In genomic region chr2:166249338-166249950, GRCm38 (mm10) we compare ENCODE assay signal across 14 mouse cellular contexts.
A peak's percentile ranks its signal among the peaks of the same experiment; 100 is the strongest.
DNase-seq lines count a peak whose midpoint lies in the region; ATAC-seq and TF ChIP-seq lines count a peak whose summit lies in the region.
"Had no signal": no experiment of that assay in that cellular context is flagged by ENCODE, and none has a peak within 500 bp of the region (broad histone marks: within the 10 kb centered on the region; RNA-seq: fewer than 3 reads in every experiment).

No protein-coding gene starts in this region.

- H3K27ac ChIP-seq in cerebellum, adult 2 months (ENCODE audit: insufficient read depth, low read length) = no peak overlapping the region
- H3K27ac ChIP-seq in lung, embryonic 14.5 days (ENCODE audit: low read depth) = no peak overlapping the region
- H3K27ac ChIP-seq in intestine, postnatal 0 days (ENCODE audit: low read depth, low read length) = no peak overlapping the region
- H3K27ac ChIP-seq in stomach, embryonic 16.5 days (ENCODE audit: low read length) = peak overlapping the region; percentile 28; the same call in 1 of the 2 replicates
- H3K27ac ChIP-seq: forebrain, embryonic 12.5 days had no signal

- H3K4me3 ChIP-seq in cerebellum, adult 2 months (replicated peaks; ENCODE audit: insufficient read depth, low read depth, low read length) = no peak overlapping the region
- H3K4me3 ChIP-seq in lung, embryonic 14.5 days (ENCODE audit: low read depth, low read length) = no peak overlapping the region
- H3K4me3 ChIP-seq in intestine, postnatal 0 days (ENCODE audit: low read depth, low read length) = no peak overlapping the region
- H3K4me3 ChIP-seq in stomach, embryonic 16.5 days (replicated peaks; ENCODE audit: low read length) = no peak overlapping the region
- H3K4me3 ChIP-seq: forebrain, embryonic 12.5 days; myocyte had no signal

- no peaks in the 10 kb centered on the region for H3K27me3 ChIP-seq in cerebellum, adult 2 months (ENCODE audit: control insufficient read depth, insufficient read depth, low read length)
- no peaks in the 10 kb centered on the region for H3K27me3 ChIP-seq in lung, embryonic 14.5 days (ENCODE audit: insufficient read depth, low read length)
- H3K27me3 ChIP-seq in intestine, postnatal 0 days (replicated peaks; ENCODE audit: control insufficient read depth, insufficient read depth, low read length) = no peaks in the 10 kb centered on the region
- no peaks in the 10 kb centered on the region for H3K27me3 ChIP-seq in stomach, embryonic 16.5 days (ENCODE audit: control insufficient read depth, insufficient read depth, low read length)

- H3K36me3 ChIP-seq in lung, embryonic 14.5 days (ENCODE audit: insufficient read depth) = no peaks in the 10 kb centered on the region
- H3K36me3 ChIP-seq in intestine, postnatal 0 days (ENCODE audit: control insufficient read depth, insufficient read depth) = no peaks in the 10 kb centered on the region
- no peaks in the 10 kb centered on the region for H3K36me3 ChIP-seq in stomach, embryonic 16.5 days (ENCODE audit: control insufficient read depth, insufficient read depth, low read length)
- H3K36me3 ChIP-seq: forebrain, embryonic 12.5 days had no signal

- ATAC-seq in lung, embryonic 14.5 days (ENCODE audit: insufficient read depth) = no peak
- no peak for ATAC-seq in intestine, postnatal 0 days
- ATAC-seq in stomach, embryonic 16.5 days (ENCODE audit: insufficient read depth, low FRiP score) = 0 out of 2 replicates have a peak, but pooled peaks have one; percentile 35

- TF ChIP-seq CTCF in cerebellum, adult 2 months (IDR thresholded peaks at IDR 0.05; ENCODE audit: borderline replicate concordance, insufficient read depth, low read depth, low read length) = no peak
- TF ChIP-seq CTCF in lung, embryonic 14.5 days (IDR thresholded peaks at IDR 0.05; ENCODE audit: low read depth) = no peak
- TF ChIP-seq CTCF in intestine, postnatal 0 days (IDR thresholded peaks at IDR 0.05; ENCODE audit: low read depth) = peak; percentile 6; the same call in 1 of the 2 replicates

- no peaks in the 10 kb centered on the region for H3K4me1 ChIP-seq in cerebellum, adult 2 months (ENCODE audit: control insufficient read depth, insufficient read depth, low read length)
- peaks cover 5% of the 10 kb centered on the region; the same call in 1 of the 2 replicates for H3K4me1 ChIP-seq in lung, embryonic 14.5 days (ENCODE audit: insufficient read depth)
- no peaks in the 10 kb centered on the region for H3K4me1 ChIP-seq in intestine, postnatal 0 days (replicated peaks; ENCODE audit: control insufficient read depth, insufficient read depth, low read length)
- H3K4me1 ChIP-seq in stomach, embryonic 16.5 days (ENCODE audit: control insufficient read depth, insufficient read depth, low read length) = peaks cover 12% of the 10 kb centered on the region

- WGBS in cerebellum, adult 2 months = 27% methylated on average over 7 of the region's 7 CpGs
- 20% methylated on average over 7 of the region's 7 CpGs for WGBS in lung, embryonic 14.5 days
- WGBS in intestine, postnatal 0 days = 23% methylated on average over 7 of the region's 7 CpGs
- 15% methylated on average over 7 of the region's 7 CpGs for whole genome bisulfite sequencing in stomach, embryonic 16.5 days

- DNase-seq in cerebellum, postnatal 14 days = peak; percentile 20 to 26
- DNase-seq in cerebellum, adult 2 months = no peak
- DNase-seq in lung, embryonic 14.5 days = peak; percentile 37
- DNase-seq in lung, postnatal 14 days = no peak
- no peak for DNase-seq in layer of hippocampus, adult 9-11 months
- no peak for DNase-seq in gastrocnemius, postnatal 25 days
- DNase-seq: cerebellum, postnatal 36 days; heart, adult 18-20 months; heart, postnatal 36 days; right cerebral cortex, adult 18-20 months had no signal

- H3K4me2 ChIP-seq in lung, embryonic 14.5 days = no peak overlapping the region
- H3K4me2 ChIP-seq in intestine, postnatal 0 days (replicated peaks; ENCODE audit: low read depth) = no peak overlapping the region
- no peak overlapping the region for H3K4me2 ChIP-seq in stomach, embryonic 16.5 days (ENCODE audit: low read depth, low read length)
- H3K4me2 ChIP-seq: forebrain, embryonic 12.5 days had no signal

- TF ChIP-seq POLR2A in cerebellum, adult 2 months (IDR thresholded peaks at IDR 0.05; ENCODE audit: borderline replicate concordance, insufficient read depth, low read length) = no peak

- no peak overlapping the region for H3K9ac ChIP-seq in lung, embryonic 14.5 days
- H3K9ac ChIP-seq in intestine, postnatal 0 days (ENCODE audit: low read depth, low read length) = no peak overlapping the region
- peak overlapping the region; percentile 27; the same call in 1 of the 2 replicates for H3K9ac ChIP-seq in stomach, embryonic 16.5 days (ENCODE audit: low read length)
- H3K9ac ChIP-seq: forebrain, embryonic 12.5 days had no signal

- H3K9me3 ChIP-seq in lung, embryonic 14.5 days (ENCODE audit: low read depth, low read length) = no peaks in the 10 kb centered on the region
- no peaks in the 10 kb centered on the region for H3K9me3 ChIP-seq in intestine, postnatal 0 days (ENCODE audit: control insufficient read depth)
- no peaks in the 10 kb centered on the region for H3K9me3 ChIP-seq in stomach, embryonic 16.5 days (replicated peaks; ENCODE audit: control insufficient read depth, low read length)
- H3K9me3 ChIP-seq: forebrain, embryonic 12.5 days had no signal

Comparison
In these comparisons a context has a peak if more than half of its experiments do, and no peak if none do; other contexts are left out.
1. DNase-seq: peak in cerebellum, postnatal 14 days (2 of 2) and lung, embryonic 14.5 days (single experiment); none in cerebellum, adult 2 months (0 of 2), lung, postnatal 14 days (single experiment), layer of hippocampus, adult 9-11 months (single experiment) and gastrocnemius, postnatal 25 days (single experiment).